Mouse (Mus musculus) layer of hippocampus, adult 8-10 months (tissue): Measurements from ENCODE around the gene Crip1. TPM values are rescaled to one million over a fixed set of nuclear protein-coding genes. Genes with fewer than 3 reads are reported as not detected.

ENCODE experiments used
- DNase-seq, 2 experiments: peaks; one replicate each; pipeline ENCODE4 v3.0.0; 2022; ENCODE audit warnings: low spot score in 2 of 2
- total RNA-seq, 4 experiments: library from RNA; stranded (reverse); gene quantifications; 2 replicates each; pipeline ENCODE4 v1.2.4; 2022

The Crip1 gene
- 10 to 100 TPM; 10.9 to 27.6 (median 18.7) TPM for total RNA-seq

DNA sequence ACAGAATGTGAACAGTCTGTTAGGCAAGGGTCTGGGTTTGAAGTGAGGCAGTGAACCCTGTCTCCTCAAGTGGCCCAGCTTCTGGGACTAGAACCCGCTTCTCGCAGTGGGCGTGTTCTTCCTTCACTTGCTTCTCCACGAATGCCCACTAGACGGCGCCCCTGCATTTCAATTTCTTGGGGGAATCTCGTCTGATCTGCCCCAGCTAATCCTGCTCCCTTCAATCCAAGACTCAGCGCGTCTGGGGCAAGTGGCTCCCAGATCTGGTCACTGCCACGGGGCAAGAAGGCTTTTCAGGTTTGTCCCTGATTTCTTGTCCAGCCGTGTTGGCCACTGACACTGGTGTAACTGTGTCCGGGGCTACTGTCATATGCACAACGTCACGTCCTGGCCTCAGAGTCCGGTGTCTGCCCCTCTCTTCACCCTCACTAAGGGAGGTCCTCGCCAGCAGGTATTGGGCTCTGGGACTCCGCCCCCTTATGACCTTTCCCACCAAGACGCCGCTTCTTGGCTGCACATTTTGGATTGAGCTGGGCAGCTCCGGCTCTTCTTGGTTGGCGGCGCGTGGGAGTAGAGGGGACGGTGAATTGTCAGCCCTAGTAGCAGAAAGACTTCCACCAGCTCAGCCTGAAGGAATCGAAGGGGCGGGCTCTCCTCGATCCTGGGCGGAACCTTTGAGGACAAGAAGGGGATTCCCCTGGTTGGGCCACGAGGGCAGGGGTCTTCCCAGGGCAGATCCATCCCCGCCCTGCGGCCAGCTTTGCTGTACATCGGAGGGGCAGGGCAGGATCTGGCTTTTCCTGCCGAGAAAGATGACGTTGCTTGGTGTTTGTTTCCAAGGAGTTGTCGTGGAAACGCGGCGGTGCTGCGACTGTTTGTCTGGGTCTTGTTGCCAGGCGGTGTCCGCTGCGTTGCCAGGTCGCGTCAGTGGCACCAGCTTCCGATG lies at the start of gene Crip1:
Crip1 (plus strand) TSS at position 205 of the 946 bp plus-strand sequence.
- DNase-seq = peak; percentile 85

DNA sequence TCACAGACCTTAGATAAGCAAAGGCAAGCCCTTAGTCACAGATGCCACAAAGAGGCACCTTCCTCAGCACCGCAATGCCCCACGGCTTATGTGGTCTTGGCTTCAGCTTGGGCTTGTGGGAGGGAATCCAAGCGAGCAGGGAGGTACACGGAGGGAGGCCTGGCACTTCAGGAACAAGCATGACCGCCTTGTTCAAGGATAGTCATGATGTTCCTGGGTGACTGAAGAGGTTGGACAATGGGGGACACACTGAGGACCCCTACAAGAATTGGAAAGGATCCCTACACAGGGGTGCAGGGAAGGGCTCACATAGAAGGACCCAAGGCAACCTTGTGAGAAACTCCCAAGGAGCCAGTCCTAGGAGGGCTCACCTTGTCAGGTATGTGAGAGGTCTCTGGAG lies 49.1 kb upstream of the Crip1 start:
- DNase-seq = no peak

DNA sequence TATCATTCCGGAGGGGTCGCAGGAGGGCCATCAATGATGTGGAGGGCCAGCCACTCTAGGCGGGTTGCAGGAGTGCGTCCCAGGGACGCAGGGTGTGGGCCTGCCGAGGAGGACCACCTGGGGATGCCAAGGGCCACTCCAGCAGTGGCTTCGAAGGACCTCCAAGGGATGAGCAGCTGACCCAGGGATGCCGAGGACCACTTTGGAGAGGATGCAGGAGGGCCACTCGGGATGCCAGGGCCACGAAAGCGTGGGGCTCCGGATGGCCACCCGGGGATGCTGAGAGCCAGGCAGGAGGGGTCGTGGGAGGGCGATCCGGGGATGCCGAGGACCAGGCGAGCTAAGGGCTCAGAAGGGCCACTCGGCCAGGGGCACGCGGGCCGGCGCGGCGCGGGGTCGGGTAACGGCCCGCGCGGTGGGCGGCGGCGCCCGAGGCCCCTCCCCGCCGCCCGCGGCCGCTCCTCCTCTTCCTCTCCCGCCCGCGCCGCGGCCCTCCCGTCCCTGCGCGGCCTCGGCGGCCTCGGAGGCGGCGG lies 48.3 kb upstream of the Crip1 start, which contains the start of gene Mta1:
Mta1 (plus strand) TSS at position 530 of the 533 bp plus-strand sequence.
- no peak for DNase-seq

DNA sequence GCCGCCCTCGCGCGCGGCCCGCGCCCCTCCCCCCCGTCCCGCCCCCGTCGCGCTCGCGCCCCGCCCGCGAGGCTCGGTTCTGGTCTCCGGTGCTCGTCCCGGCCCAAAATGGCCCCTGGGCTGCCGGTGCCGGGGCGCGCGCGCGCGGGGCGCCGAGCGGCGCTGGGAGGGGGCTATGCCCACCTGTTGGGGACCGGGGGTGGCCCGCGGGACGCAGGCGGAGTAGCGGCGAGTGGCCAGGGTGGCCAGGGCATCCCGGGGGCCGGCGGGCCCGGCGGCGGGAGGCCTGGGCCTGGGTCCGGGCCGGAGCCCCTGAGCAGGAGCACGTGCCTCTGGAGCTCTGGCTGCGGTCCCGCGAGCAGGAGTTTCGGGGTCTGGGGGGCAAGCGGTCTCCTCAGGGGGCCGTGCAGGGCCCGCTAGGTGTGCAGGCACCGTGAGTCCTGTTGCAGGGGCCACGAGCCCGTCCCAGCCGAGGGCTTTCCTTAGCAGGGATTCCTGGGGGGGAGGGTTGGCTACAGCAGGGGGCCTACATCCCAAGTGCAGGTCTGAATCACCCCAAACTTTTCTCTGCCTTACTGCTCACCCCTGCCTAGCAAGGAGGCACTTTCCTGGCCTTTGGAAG lies 47.5 kb upstream of the Crip1 start:
- no peak for DNase-seq

DNA sequence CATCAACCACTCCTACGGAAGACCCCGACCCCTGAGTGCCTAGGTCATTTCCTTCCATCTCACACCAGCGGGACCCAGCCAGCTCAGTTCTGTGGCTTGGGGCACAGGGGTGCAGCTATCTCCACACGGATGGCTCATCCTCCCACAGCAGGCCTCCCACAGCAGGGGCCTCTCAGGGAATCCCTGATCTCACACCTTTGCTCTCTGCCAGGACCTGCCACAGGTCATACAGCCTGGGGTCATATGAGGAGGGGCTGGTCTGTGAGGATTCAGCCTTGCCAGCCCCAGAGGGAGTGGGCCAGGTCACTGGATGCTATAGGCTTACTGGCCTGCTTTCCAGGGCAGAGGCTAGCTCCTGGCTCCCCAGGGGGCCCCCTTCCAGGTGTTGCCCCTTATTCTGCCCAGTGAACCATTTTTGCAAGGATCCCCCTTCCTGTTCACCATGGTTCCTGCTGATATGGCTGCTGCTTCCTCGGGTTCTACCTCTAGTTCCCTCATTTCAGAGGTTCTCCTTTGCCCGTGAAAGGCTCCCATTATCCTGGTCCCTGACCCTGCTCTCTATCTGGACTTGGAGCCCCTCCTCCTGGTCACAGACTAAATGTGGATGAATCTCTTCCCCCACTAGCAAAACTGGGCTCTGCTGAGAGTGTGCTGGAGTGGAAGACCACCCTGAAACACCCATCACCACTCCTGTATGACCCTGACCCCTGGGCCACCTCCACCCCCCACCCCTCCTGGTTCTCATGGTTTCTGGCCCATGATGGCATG lies 46.5 kb upstream of the Crip1 start:
- DNase-seq = no peak

DNA sequence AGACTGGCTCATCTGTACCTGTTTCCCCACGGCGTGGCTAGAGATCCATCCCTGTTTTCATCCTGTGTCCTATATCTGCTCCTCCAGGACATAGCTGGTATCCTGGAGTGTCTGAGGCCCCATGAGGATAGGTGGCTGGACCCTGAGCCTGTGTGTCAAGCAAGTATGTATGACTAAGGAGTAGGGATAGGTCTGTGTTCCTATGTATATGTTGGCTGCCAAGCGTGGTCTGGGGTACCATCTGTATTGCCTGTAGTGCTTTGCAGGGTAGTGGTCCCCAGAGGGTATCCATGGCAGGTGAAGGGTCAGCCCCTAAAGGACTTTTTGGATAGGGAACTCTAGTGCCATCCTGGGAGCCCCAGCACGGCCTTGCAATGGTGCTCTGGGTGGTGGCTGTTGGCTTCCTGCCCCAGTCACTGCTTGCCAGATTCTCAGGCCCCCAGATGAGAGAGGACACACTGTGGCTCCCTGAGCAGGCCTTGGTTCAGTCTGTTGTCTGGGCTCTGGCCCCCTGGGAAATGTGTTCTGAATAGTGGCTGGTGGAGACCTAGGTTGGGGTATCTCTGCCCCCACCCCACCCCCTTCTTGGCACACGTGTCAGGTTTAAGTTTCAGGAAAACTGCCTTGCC lies 45.6 kb upstream of the Crip1 start:
- DNase-seq = no peak

DNA sequence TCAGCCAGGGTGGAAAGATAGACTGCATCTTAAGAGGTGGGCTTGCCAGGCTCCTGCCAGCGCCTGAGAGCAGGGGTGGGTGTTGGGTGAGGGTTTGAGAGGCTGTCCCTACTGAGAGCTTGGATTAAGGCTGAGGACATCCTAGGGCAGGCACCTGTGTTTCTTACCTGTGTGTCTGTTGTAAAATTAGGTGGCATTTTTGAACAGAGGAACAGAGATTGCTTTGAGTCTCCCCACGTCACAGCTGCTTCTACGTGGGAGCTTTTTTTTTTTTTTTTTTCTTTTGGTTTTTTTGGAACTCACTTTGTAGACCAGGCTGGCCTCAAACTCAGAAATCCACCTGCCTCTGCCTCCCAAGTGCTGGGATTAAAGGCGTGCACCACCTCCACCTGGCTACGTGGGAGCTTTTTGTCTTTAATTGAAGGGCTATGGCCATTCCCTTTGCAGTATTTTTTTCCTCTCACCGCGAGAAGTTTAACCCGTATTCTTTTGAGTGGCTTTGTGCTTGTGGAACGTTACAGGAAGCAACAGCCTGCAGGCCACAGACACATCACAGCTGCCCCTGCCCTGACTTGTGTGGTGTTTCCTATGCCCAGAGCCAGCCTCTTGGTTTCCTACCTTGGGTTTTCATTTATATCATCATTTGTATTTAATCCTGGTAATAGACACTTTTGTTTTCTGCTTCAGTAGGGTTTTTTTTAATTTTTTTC lies 44.7 kb upstream of the Crip1 start:
- DNase-seq = no peak

DNA sequence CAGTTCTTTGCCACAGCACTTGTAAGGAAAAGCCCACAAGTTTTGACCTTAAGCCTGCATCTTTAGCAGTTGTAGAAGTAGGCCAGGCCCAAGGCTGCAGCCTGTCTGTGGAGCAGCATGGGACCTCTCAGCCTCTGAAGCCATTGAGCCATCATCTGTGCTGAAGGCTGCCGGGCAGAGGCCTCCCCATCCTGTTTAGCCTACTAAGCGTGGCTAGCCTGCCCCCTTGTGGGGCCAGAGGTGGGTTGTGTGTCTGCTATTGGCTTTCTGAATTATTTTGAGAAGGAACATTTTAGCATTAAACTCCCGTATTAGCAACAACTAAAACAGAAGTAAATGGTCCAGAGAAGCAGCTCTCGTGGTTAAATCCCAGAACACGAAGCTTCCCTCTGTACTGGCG lies 43.7 kb upstream of the Crip1 start:
- DNase-seq = peak in 1 of 2 experiments; percentile 56

DNA sequence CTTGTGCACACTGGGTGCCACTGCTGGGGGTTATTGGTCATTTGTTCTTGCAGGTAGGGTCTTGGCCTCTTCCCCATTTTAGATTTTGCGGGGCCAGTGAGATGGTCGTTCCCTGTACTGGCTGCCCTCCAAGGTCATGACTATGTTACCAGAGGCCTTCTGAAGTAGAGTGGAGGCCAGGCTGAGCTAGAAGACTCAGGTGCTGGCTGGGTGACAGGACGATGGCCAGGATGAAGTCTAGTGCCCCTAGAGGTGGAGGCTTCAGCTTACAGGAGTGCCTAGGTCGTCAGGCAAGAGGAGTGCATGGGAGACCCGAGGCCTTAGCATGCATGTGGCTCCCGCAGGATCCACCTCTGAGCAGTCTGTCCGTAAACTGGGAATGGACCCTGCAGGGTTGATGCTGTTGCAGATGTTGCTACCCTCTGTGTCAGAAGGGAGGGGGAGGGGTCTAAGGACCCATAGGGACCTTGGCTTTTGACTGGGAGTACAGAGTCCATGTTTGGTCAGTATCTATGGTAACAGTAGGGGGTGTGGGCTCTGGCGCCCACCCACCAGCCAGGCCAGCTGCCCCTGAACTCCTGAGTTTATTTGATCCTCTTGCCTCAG lies 42.2 kb upstream of the Crip1 start:
- no peak for DNase-seq

DNA sequence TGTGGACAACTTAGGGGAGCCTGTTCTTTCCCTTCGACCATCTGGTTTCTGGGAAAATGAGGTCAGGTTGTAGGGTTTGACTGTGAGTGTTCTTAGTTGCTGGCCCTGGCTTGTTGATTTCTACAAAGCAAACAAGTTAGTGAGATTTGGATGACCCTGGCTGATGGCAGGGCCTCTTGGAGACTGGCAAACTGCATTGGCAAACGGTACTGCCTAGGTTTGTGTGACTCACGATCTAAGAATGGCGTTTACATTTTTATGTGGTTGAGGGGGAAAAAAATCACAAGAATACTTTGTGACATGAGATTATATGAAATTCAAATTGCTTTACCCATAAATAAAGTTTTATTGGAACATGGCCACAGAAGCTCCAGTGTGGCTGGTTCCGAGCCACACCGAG lies 39.7 kb upstream of the Crip1 start:
- no peak for DNase-seq

DNA sequence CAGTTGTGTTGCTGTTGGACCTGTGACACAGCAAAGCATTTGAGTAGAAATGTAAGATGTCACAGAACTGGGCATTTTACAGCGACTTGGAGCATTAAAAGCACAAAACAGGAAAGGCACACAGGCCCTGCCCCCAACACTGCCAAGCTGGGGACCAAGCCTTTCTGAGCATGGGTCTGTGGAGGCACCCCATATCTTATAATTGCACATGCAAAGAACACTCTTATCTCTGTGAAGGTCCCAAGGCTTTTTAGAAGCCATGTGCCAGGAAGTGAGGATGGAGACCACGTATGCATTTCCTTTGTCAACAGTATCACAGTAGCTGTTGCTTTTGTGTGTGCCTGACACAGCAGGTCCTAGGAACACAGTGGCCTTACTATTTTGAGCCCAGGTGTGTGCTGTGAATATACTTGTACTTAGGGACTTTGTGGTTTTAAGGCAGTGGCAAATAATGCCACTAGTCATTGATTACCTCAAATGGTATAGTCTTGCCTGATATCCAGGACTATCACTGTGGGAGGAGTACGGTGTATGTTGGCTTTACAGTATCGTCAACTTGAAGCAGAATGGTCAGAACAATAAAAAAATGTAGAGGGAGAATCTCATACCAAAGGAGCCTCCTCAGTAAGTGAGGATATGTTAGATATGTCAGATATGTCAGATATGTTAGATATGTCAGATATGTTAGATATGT lies 38.5 kb upstream of the Crip1 start:
- no peak for DNase-seq

DNA sequence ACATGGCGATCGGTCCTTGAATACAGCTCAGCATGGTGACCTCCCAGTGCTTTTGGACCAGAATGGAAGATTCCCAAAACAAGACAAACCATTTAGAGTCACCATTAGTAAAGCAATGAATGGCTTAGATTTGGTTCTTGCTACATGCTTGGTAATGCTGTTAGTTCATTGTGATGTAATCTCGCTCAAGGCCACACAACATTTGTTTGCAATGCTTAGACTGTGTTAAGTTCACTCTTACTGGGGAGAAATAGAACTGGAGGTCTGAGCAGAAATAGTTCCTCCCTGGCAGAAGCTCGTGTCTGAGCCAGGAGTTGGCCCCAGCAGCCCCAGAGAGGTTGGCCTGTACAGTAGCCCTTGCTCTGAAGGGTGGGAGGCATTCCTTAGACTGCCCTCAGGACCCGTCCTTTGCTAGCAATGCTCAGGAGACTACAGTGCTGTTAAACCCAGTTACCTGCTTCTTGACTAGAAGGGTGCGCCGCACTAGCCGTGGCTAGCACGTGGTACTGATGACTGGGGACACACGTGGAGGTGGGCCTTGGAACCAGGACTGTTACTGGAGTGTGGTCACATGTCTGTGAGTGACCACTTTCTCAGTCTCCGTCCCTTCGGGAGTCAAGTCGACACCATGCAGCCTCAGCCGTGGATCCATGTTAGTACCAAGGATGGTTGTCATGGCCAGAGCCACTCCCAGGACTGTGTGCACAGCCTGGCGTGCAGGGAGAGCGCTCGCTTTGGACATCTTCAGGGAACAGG lies 37.4 kb upstream of the Crip1 start:
- no peak for DNase-seq

DNA sequence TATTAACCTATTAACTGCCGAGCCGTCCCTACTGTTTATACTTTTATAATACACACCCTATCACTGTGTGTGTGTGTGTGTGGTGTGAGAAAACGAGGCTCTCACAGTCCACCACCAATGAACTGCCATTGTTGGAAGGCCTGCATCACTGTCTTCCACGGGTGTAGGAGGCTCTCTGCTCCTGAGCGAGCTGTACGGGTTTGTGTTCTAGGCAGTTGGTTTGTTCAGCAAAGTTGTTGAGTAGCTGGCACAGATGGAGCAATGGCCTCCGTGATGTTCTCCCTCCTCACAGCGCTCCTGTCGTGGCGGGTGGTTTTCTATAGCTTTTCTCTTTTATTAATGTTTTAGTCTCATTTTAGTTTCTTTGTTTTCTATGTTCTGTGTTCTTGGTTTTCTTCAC lies 36.3 kb upstream of the Crip1 start:
- peak in 1 of 2 experiments; percentile 46 for DNase-seq

DNA sequence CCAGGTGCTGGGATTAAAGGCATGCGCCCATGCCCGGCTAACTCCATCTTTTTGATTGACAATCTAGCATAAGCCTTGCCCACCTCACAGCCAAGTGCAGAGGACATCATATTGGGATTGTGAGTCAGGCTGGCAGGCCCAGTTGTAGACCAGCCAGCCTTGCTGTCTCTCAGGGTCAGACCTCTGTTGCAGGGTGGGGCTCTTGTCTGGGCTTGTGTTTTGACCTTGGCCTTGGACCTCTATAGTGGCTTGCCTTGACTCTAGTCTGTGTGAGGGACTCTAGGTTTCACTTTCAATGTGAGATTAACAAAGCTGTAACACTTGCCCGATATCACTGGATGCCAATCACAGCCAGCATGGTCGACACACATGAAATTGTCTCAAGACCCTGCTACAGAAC lies 32.0 kb upstream of the Crip1 start:
- DNase-seq = no peak

DNA sequence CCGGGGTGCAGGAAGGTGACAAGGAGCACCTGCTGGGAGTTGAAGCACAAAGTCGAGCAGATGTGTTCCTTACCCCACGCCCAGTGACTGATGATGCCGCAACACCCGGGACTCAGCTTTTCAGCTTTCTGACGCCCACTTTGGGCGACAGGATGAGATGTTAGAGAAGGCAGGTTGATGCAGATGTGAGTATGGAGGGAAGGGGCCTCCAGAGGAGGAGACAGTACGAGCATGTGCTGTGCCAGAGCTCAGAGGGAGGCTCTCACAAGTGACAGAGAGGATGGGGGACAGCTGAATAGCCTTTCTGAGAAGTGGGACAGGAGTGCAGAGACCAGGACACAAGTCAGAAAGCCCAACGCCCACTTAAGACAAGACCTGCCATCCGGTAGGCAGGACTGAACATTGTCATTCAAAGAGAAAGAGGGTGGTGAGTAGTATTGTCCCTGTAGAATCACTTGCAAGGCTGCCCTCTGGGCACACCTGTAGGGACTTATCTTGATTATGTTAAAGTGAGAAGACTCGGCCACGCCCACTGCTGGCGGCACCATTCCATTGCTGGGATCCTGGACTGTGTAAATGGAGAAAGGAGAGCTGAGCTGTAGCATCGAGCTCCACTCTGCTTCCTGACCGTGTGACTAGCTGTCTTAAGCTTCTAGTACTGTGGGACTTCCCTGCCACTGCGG lies 31.1 kb upstream of the Crip1 start:
- DNase-seq = no peak

DNA sequence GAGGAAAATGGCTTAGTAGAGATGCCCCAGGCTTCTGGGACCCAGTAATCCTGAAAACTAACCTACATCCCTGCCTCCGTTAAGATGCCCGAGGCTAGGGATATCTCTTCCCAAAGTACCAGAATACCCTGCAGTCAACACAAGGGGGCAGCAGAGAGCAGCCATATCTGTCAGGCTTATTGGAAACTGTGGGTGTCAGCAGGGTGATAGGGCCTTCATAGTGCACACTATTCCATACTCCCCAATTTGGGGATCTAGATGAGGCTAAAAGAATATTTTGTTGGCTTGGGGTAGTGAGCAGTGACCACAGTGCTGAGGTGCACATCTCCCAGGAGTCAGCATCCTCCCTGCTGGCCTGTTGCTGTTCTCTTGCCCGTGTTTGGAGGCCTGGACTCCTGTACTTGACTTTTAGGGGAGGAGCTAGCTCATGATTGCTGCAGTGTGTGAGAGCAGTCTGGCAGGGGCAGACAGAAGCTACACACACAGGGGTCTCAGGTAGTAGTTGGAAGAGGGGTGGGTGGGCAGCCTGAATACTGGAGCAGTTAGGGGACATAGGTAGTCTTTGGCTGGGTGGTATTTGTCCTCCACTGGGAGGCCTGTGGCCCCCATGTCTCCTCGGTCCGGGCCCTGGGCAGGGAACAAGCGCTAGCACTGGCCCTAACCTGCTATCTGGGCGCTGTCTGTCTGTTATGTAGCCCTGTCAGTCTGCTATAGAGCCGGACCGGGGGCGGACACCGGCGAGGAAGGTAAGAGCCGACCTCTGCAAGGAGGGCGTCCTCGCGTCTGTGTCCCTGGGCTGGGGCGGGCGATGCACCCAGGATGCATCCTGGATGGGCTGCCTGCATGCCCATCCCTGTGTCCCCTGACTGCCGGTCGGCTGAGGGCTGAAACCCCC lies 26.4 kb upstream of the Crip1 start:
- DNase-seq = peak; percentile 60 to 82

DNA sequence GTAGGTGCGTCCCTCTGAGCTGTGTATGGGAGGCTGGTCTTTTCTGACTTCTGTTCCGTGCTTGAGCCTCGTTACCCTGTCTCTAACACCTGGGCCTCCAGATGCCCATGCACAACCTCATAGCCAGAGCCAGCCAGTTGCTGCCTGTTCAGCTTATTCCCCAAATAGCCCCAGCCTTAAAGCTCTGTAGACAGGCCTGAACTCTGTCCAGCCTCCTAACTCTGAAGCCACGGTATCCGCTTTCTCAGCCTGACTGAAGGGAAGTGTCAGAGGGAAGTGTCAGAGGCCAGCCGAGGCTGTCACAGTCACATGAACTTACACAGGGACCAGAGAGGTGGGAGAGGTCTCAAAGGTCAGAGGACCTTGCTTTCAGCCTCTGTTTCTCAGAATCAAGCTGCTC lies 21.4 kb upstream of the Crip1 start:
- DNase-seq = no peak
